Mouse (Mus musculus) kidney, postnatal 10 days (tissue): ENCODE data around the gene Perm1.

Experiments
- DNase-seq: peaks from one replicate; pipeline ENCODE4 v3.0.0; 2021; ENCODE audit warnings: mixed read lengths

The Perm1 gene

DNA sequence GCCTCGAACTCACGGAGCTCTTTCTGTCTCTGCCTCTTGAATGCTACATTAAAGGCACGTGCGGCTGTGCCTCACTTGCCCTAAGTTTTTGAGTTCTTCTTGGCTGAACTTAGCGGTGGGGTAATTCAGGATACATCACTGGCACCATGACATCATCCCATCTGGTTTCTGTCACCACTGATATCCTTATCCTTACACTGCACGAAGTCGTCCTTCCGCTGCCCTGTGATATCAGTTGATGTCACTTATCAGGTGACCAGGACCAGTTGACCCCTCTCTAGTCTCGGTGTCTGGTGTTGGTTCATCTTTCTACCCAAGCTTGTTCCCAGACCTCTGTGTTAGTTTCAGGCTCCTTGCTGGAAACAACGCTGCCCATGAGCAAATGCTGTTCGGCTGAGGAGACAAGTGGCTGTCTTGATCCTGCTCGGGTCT lies 13.2 kb upstream of the Perm1 start:
- DNase-seq = no peak

GRCm38 (mm10) chr4:156203001-156203412 lies 12.7 kb upstream of the Perm1 start, which contains the start of gene AW011738:
TSS of gene AW011738 (plus strand) at chr4:156203304.
- DNase-seq = peak; percentile 86

- peak; percentile 69 for DNase-seq
These were observed 12.1 kb upstream of the Perm1 start for GRCm38 (mm10) chr4:156203413-156204131.

- DNase-seq = no peak
These were observed 6.8 kb upstream of the Perm1 start for GRCm38 (mm10) chr4:156208872-156209271.

DNA sequence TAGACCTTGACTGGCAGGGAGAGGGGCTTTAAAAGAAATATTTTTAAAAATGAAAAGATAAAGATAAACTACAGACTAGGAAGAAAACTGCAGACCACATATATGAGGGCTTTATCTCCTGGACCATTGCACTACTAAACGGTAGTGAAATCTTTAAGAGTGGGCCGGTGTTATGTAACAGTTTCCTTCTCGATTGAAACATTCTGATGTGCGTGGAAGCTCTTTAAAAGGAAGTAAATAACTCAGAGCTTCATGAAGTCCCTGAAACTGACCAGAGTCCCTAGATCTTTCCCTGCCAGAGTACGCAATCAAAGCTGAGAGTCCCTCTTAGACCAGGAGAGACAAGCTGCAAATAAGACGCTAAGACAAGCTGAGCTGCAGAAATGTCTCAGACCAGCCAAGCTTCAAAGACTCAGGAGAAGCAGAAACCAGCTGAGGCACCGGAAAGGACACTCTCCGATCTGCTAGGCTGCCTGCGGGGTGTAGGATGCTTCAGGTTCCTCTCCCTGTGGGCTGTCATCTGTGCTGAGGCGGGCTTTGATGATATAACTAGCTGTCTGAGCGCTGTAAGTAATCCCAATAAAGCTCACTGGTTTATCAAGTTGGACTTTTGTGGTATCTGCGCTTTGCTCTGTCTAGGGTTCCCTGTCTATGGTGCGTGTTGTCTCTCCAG lies 5.6 kb upstream of the Perm1 start:
- DNase-seq = no peak

DNA sequence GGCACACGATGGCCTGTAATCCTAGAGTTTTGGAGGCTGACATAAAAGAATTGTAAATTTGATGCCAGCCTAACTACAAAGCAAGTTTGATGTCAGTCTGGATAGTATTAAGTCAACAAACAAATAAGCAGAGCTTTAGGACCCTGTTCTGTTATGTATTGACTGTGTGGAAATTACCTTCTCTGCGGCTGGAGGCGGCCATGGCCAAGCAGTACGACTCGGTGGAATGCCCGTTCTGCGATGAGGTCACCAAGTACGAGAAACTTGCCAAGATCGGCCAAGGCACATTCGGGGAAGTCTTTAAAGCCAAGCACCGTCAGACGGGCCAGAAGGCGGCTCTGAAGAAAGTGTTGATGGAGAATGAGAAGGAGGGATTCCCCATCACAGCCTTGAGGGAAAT lies 2.5 kb upstream of the Perm1 start:
- no peak for DNase-seq

GRCm38 (mm10) chr4:156216196-156216595 lies 528 bp downstream of the Perm1 start:
- DNase-seq = no peak

- DNase-seq = no peak
These were observed 1.5 kb downstream of the Perm1 start for GRCm38 (mm10) chr4:156217022-156217669.

DNA sequence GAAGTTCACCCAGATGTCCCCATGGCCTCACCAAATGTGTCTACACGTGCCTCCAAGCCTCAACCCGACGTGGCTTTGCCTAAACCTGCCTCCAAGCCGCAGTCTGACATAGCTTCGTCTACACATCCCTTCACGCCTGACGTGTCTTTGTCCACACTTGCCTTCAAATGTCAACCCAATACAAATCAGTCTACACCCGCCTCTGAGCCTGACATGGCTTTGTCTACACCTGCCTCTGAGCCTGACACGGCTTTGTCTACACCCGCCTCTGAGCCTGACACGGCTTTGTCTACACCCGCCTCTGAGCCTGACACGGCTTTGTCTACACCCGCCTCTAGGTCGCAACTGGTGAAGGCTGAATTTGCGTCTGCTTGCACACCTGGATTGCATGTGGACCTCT lies 2.2 kb downstream of the Perm1 start:
- no peak for DNase-seq

DNA sequence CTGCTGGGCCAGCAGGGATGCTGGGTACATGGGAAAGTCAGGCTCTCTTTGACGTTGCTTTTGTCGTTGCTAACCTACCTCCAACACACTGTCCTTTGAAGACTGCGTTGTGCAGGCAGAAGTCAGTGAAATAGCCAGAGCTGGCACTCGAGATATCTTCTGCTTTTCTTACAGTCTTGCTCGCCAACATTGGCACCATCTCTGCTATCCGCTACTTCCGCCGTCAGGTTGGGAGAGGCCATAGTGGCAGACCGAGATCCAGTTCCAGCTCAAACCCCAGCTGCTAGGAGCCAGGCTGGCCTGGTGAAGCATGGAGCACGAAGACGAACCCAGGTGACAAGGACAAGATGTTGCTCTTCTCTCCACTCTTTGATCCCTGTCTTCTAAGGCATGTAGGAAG lies 4.3 kb downstream of the Perm1 start:
- DNase-seq = no peak

GRCm38 (mm10) chr4:156224276-156224675 lies 8.6 kb downstream of the Perm1 start:
- no peak for DNase-seq

GRCm38 (mm10) chr4:156227752-156228392 lies 12.2 kb downstream of the Perm1 start:
- peak; percentile 46 for DNase-seq

- no peak for DNase-seq
These were observed 12.8 kb downstream of the Perm1 start for GRCm38 (mm10) chr4:156228393-156229024.

DNA sequence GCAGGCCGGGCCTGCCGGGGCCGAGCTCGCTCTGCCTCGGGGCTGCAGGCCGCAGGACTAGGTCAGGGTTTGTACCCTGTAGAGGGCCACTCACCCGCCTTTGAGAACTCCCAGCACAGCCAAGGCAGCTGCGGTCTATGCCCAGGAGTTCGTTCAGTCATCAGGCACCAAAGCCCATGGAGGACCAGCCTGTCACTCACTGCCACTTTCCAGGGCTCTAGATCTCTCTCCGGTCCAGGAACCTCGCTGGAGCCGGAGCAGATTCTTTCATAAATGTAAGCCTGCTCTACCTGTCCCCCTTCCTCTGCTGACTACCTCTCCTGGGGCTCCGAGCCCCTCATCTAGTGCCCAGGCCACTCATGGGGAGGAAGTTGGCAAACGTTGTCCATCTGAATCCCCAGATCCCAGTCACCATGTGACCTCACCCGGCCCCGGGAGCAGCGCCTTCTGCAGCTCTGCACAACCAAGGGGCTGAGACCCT lies 18.4 kb downstream of the Perm1 start:
- peak; percentile 54 for DNase-seq

DNA sequence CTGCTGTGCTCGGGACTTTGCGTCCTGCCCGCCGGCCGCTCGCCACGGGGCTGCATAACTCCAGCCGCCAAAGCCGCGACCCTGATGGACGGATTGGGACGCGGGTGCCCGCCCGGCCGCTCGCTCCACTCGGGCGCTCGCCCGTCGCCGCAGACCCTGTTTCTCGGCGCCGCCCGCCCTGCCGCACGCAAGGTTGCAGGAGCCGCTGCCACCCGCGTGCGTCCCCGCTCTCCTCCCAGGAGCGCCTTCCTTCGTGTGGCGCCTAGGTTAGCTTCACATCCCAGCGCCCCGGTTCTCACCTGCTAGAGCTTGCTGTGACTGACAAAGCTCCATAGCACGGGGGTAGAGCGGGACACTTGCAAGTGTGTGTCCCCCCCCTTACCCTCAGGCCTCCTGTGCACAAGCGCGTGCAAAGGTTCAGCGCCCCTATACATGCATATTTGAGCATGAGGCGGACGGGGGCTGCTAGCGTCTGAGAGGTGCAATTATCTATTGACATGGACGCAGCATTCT lies 19.1 kb downstream of the Perm1 start, which contains the start of gene Plekhn1:
Gene Plekhn1 (minus strand): TSS at position 157 of the 513 bp plus-strand sequence.
- DNase-seq = peak; percentile 88

- no peak for DNase-seq
These were observed 19.7 kb downstream of the Perm1 start for GRCm38 (mm10) chr4:156235360-156235770.

DNA sequence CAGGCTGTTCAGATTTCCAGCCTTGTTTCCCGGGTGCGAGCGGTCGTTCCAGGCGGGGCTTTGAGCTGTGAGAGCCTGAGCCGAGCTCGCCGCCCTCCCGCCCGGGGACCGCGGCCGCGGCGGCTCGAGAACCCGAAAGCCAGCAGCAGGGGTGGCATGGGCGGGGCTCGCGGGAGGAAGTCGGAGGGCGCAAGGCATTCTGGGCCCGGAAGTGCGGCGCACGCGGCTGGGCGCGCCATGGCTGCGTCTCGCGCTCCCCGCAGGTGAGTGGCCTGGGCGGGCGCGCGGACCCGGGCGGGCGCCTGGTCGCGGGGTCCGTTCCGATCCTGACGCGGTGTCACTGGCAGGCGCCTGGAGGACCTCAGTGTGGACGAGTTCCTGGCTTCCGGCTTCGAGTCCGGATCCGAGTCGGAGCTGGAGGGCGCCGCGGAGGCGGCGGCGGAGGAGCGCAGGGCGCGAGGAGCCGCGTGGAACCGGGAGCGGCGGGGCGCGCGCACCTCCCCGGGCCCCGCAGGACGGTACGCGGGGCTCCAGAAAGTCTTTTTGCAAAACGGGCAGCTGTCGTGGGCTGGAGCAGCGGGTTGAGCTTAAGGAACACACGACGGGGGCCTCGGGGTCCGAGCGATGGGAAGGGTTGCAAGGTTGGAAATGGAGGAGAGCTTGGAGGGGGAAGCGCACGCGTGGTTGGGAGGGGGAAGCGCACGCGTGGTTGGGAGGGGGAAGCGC lies 20.3 kb downstream of the Perm1 start, which contains the start of gene Noc2l:
Gene Noc2l (plus strand): TSS at position 203 of the 726 bp plus-strand sequence.
- peak; percentile 95 for DNase-seq

DNA sequence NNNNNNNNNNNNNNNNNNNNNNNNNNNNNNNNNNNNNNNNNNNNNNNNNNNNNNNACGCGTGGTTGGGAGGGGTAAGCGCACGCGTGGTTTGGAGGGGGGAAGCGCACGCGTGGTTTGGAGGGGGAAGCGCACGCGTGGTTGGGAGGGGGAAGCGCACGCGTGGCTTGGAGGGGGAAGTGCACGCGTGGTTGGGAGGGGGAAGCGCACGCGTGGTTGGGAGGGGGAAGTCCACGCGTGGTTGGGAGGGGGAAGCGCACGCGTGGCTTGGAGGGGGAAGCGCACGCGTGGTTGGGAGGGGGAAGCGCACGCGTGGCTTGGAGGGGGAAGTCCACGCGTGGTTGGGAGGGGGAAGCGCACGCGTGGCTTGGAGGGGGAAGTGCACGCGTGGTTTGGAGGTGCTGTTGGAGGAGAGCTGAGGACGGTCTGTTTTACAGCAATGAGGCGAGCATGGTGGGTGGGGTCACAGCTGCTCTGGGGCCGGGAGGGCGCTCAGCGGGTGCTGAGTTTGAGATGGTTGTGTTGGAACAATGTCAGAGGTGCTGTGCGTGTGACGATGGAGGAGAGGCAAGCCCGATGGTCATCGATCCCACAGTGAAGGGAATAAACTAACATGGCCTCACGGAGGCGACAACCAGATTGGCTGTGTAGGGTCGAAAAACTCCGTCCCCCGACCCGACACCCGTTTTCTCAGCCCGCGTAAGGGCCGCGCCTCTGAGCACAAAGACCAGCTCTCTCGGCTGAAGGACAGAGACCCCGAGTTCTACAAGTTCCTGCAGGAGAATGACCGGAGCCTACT lies 21.2 kb downstream of the Perm1 start:
- no peak for DNase-seq

DNA sequence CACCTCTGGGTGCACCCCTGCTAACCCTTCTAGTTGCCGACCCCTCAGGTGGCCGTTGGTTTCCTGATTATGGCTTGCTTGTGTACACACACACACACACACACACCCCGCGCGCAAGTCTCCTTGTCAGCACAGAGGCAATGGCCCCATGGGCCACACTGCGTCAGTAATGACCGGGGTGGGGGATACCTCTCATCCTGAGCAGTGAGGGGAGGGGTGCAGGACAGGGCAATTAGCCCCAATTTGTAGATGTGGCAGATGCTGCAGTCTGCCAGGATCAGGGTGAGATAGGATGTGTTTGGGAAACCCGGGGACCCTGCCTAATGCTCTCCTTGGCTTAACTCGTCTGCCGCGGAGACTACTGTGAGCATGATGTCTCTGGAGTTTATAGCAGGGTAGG lies 33.9 kb downstream of the Perm1 start:
- no peak for DNase-seq

GRCm38 (mm10) chr4:156251081-156251480 lies 35.4 kb downstream of the Perm1 start:
- DNase-seq = no peak

DNA sequence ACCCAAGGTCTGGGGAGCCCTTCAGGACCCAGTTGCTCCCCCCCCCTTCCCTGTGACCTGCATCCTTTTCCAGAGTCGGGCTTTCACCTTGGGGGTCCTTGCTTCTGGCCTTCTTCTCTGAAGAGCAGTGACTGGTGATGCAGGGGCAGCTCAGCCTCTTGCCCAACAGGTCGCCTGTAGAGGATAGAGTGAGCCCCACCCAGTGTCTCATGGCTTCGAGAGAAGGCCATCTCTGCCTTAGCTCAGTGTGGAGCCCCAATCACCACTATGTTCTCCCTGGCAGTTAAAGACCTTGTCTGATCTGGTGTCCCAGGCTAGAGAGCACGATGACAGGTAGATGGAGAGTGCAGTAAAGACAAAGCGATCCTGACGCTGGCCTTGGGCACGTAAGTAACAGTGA lies 36.5 kb downstream of the Perm1 start:
- DNase-seq = no peak
